Mouse (Mus musculus): ENCODE results near the gene Zfp12.

- TF ChIP-seq POLR2A (IDR thresholded peaks at IDR 0.05; ENCODE audit: extremely low read depth, insufficient read depth, low read length): no peak
- no peak for TF ChIP-seq CTCF (IDR thresholded peaks at IDR 0.05; ENCODE audit: low read depth, low read length)
Measured at GRCm38 (mm10) chr5:143275761-143276160, 40.8 kb downstream of the Zfp12 start.

Measured in liver, adult 2 months (tissue).